Mouse (Mus musculus) megakaryocyte, adult 5-6 weeks (primary cell): Measurements from ENCODE around the gene Ndufa10. TPM values are rescaled to one million over a fixed set of nuclear protein-coding genes. Genes with fewer than 3 reads are reported as not detected.
A peak's percentile ranks its signal among the peaks of the same experiment; 100 is the strongest.

Experiments
- ATAC-seq: 2 replicates; pipeline ENCODE4 v1.8.0; 2016; ENCODE audit warnings: mild to moderate bottlenecking, inconsistent platforms; ENCODE audit not compliant: poor library complexity, severe bottlenecking
- total RNA-seq, 2 experiments: library from RNA; stranded (forward) in 1 of 2; stranded (reverse) in 1 of 2; fragments of 153-499, 151-499 nt in 1 of 2; fragments of 221-1000, 200-1000 nt in 1 of 2; gene quantifications; 2 replicates each; pipeline versions ENCODE4 v1.2.3 to v1.2.4; 2015 to 2017

Gene Ndufa10
- total RNA-seq, 2 experiments from 2014 or later, result 76.6 to 112 TPM

- ATAC-seq, result no peak
Observed at GRCm38 (mm10) chr1:92432098-92432497, 41.6 kb downstream of the Ndufa10 start.

DNA sequence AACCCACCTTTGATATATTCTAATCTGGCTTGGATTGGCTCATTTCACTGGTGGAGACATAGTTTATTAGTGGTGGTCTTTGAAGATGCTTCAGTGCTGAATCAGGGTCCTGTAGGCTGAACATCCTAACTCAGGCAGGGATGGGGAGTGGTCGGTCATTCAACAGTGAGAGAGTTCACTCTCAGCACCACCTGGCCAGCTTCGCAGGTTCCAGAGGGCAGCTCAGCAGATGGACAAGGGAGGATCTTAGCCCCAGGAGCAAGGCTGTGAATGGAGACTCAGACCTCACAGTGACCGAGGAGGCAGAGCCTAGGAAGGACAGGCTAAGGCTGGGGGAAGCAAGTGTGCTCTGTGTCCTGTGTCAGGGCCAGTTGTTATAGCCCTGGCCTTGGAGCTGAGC is 42.2 kb downstream of the Ndufa10 start:
- ATAC-seq, result no peak

DNA sequence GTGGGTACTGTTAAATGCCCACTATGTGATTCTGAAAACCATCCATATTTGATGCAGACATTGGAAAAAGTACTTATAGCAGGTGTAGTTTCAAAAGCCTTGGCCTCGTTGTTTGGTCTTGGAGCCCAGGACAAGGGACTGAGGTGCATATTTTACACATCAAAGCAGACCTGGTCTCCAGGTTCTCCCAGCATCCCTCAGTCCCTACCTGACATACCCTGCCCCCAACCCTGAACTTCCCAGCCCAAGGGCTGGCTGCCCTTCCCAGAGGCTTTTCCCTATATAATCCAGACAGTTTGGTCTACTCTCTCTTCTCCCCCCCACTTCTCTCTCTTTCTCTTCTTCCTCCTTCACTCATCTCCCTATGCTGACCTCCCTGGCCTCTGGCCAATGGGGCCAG is 42.7 kb downstream of the Ndufa10 start:
- ATAC-seq, result no peak

DNA sequence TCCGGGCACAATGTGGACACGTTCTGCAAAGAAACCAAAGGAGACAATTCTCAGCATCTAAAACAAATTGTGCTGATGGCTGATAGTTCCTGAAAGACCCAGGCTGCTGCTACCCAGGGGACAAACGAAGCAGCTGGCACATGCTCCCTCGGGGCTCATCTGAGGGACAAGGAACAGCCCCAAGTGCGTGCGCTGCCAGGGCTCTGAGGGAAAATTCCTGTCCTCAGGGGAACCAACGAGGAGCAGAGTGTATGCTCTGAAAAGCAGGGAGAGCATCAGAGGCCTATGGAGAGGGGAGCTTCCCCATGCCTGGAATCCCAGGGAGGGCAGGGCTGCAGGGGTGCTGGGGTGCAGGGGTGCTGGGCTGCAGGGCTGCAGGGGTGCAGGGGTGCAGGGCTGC is 48.9 kb downstream of the Ndufa10 start:
- no peak for ATAC-seq

GRCm38 (mm10) chr1:92405131-92405530 is 68.5 kb downstream of the Ndufa10 start:
- no peak for ATAC-seq

DNA sequence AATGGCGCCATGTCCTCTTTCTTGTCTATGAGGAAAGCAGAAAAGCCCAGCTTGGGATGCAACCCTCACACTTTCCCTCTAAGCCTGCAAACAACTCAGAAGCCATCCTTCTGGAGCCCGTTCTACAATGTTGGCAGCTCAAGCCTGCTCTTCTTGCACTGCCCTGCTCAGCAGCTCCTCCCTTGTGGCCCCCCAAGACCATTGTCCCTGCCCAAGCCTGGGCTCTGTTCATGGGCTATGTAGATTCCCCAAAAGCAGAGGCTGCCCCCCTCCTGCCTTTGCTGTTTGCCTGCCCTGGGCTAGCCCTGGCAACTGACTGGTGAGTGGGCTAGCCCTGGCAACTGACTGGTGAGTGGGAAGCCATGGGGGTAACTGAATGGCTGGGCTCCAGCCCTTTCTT is 73.1 kb downstream of the Ndufa10 start:
- ATAC-seq, result no peak

GRCm38 (mm10) chr1:92398601-92399000 is 75.1 kb downstream of the Ndufa10 start:
- no peak for ATAC-seq

GRCm38 (mm10) chr1:92397511-92398051 is 76.1 kb downstream of the Ndufa10 start:
- no peak for ATAC-seq

GRCm38 (mm10) chr1:92394279-92394678 is 79.4 kb downstream of the Ndufa10 start:
- ATAC-seq, result peak; percentile 75

- ATAC-seq, result no peak
Observed at GRCm38 (mm10) chr1:92393166-92393565, 80.5 kb downstream of the Ndufa10 start.

Other genes starting within 250 kb of the Ndufa10 start
- gene Olfr1416, start 11.3 kb upstream of the Ndufa10 start, total RNA-seq (2015), result not detected in 2 replicates
- not detected in 2 replicates for gene Olfr1416, start 11.3 kb upstream of the Ndufa10 start, total RNA-seq (2017)
- gene Olfr1415, start 22.2 kb upstream of the Ndufa10 start, total RNA-seq (2015), result not detected in 2 replicates
- gene Olfr1415, start 22.2 kb upstream of the Ndufa10 start, total RNA-seq (2017), result not detected in 2 replicates
- not detected in 2 replicates for gene Olfr1414, start 44.8 kb upstream of the Ndufa10 start, total RNA-seq (2015)
- not detected in 2 replicates for gene Olfr1414, start 44.8 kb upstream of the Ndufa10 start, total RNA-seq (2017)
- gene Olfr1413, start 97.5 kb upstream of the Ndufa10 start, total RNA-seq (2015), result not detected in 2 replicates
- gene Olfr1413, start 97.5 kb upstream of the Ndufa10 start, total RNA-seq (2017), result not detected in 2 replicates
- not detected in 2 replicates for gene Olfr1412, start 111.9 kb upstream of the Ndufa10 start, total RNA-seq (2015)
- not detected in 2 replicates for gene Olfr1412, start 111.9 kb upstream of the Ndufa10 start, total RNA-seq (2017)
- not detected in 2 replicates for gene Olfr1411, start 120.6 kb upstream of the Ndufa10 start, total RNA-seq (2015)
- not detected in 2 replicates for gene Olfr1411, start 120.6 kb upstream of the Ndufa10 start, total RNA-seq (2017)
- not detected in 2 replicates for gene Olfr1410, start 131.9 kb upstream of the Ndufa10 start, total RNA-seq (2015)
- not detected in 2 replicates for gene Olfr1410, start 131.9 kb upstream of the Ndufa10 start, total RNA-seq (2017)
- gene Olfr12, start 143.9 kb upstream of the Ndufa10 start, total RNA-seq (2015), result not detected in 2 replicates
- not detected in 2 replicates for gene Olfr12, start 143.9 kb upstream of the Ndufa10 start, total RNA-seq (2017)
- gene Cops9, start 168.1 kb upstream of the Ndufa10 start, total RNA-seq (2015), result 178 and 190 TPM in 2 replicates
- gene Cops9, start 168.1 kb upstream of the Ndufa10 start, total RNA-seq (2017), result 166 and 180 TPM in 2 replicates
- 0.85 and 2.8 TPM in 2 replicates for gene Otos, start 175.0 kb upstream of the Ndufa10 start, total RNA-seq (2015)
- 0.53 and 1.8 TPM in 2 replicates for gene Otos, start 175.0 kb upstream of the Ndufa10 start, total RNA-seq (2017)